17 mouse cellular contexts compared by ENCODE assay signal in the genomic region with DNA sequence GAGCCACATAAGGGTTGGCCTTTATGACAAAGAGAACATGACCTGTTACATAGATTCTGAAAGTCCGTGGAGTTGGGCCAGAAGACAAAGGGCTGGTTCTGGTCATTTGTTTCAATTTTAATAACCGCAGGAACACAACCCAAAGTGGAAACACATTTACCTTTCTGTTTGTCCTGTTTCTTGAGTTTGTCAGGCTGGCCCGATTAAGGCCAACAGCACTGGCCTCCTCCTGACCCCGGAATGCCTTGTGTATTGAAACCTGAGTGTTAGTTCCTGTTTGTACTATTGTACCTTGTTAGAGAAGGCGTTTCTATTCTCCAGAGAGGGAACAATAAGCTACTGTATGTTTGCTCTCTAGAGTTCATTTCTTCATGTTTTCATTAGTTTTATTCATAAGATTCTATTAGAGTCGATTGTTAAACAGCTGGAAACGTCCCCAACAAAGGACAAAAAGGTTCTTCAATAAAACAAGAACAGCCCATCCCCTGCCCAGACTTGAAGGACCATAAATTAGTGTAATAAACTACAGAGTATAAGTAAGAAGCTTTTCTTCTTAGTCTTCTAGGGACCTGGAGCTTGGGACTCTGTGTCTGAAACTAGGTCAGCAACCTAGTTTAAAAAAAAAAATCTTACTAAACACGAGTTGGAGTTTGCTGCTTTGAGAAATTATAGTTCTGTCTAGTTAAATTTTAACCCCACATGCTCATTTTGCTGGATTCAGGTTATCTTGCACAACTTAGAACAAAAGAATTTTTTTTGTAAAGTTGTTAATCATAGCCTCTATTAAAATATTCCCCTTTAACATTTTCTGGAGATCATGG. TPM values are rescaled to one million over a fixed set of nuclear protein-coding genes. Genes with fewer than 3 reads are reported as not detected.
DNase-seq lines count a peak whose midpoint lies in the region; ATAC-seq and TF ChIP-seq lines count a peak whose summit lies in the region.
"Had no signal": no experiment of that assay in that cellular context is flagged by ENCODE, and none has a peak within 500 bp of the region (broad histone marks: within the 10 kb centered on the region; RNA-seq: fewer than 3 reads in every experiment).

No protein-coding gene starts in this region.

- ATAC-seq in embryonic facial prominence, embryonic 14.5 days (ENCODE audit: low read depth): peak; percentile 63; the same call in 1 of the 2 replicates
- ATAC-seq in limb, embryonic 11.5 days (ENCODE audit: insufficient number of reproducible peaks, low FRiP score, low TSS enrichment, low read depth): peak; percentile 54; the same call in 1 of the 2 replicates
- ATAC-seq in activated CD4-positive, CD25-positive, alpha-beta regulatory T cell, adult 4 months: no peak
- ATAC-seq: forebrain, postnatal 0 days had no signal

- H3K9ac ChIP-seq in embryonic facial prominence, embryonic 14.5 days (ENCODE audit: low read depth, low read length): no peak overlapping the region
- no peak overlapping the region for H3K9ac ChIP-seq in limb, embryonic 11.5 days (ENCODE audit: low read length)
- H3K9ac ChIP-seq: forebrain, postnatal 0 days; lung, embryonic 14.5 days had no signal

- 28% methylated on average over 8 of the region's 8 CpGs for WGBS in kidney, adult 2 months
- WGBS in embryonic facial prominence, embryonic 14.5 days: 31% methylated on average over 8 of the region's 8 CpGs
- WGBS in limb, embryonic 11.5 days: 22% methylated on average over 8 of the region's 8 CpGs

- no peaks in the 10 kb centered on the region for H3K36me3 ChIP-seq in kidney, adult 2 months (ENCODE audit: control insufficient read depth, insufficient read depth, low read length)
- H3K36me3 ChIP-seq in embryonic facial prominence, embryonic 14.5 days (ENCODE audit: control insufficient read depth, insufficient read depth, low read length): no peaks in the 10 kb centered on the region
- H3K36me3 ChIP-seq in limb, embryonic 11.5 days (ENCODE audit: control insufficient read depth, insufficient read depth, low read length): no peaks in the 10 kb centered on the region

- H3K27me3 ChIP-seq in kidney, adult 2 months (replicated peaks; ENCODE audit: control insufficient read depth, insufficient read depth, low read length): no peaks in the 10 kb centered on the region
- H3K27me3 ChIP-seq in embryonic facial prominence, embryonic 14.5 days (replicated peaks; ENCODE audit: control insufficient read depth, insufficient read depth, low read length): no peaks in the 10 kb centered on the region
- H3K27me3 ChIP-seq in limb, embryonic 11.5 days (ENCODE audit: control insufficient read depth, insufficient read depth, low read length): no peaks in the 10 kb centered on the region
- H3K27me3 ChIP-seq: CH12.LX had no signal

- H3K9me3 ChIP-seq in embryonic facial prominence, embryonic 14.5 days (ENCODE audit: control insufficient read depth, low read length): no peaks in the 10 kb centered on the region
- H3K9me3 ChIP-seq in limb, embryonic 11.5 days (ENCODE audit: control insufficient read depth, low read length): no peaks in the 10 kb centered on the region

- no peak for TF ChIP-seq POLR2A in kidney, adult 2 months (IDR thresholded peaks at IDR 0.05; ENCODE audit: low read depth, low read length)

- DNase-seq in kidney, adult 2 months: peak; percentile 29
- no peak for DNase-seq in kidney, adult 11 months
- DNase-seq in Muller cell, postnatal 12 days (ENCODE audit: inconsistent ontology term): peak; percentile 31
- DNase-seq in embryonic facial prominence, embryonic 14.5 days (ENCODE audit: low spot score): peak; percentile 47
- DNase-seq in limb, embryonic 11.5 days (ENCODE audit: low spot score): peak; percentile 50
- no peak for DNase-seq in right cerebral cortex, postnatal 14 days
- no peak for DNase-seq in urinary bladder, adult 18-20 months (ENCODE audit: low spot score in 2 of 2)
- DNase-seq: cerebellum, adult 8-10 months; forebrain, postnatal 0 days; gastrocnemius, postnatal 25 days; heart, postnatal 36 days; lung, embryonic 14.5 days; thymus, postnatal 25 days had no signal

- peaks cover 2% of the 10 kb centered on the region; the same call in 1 of the 2 replicates for H3K4me1 ChIP-seq in kidney, adult 2 months (ENCODE audit: control insufficient read depth, insufficient read depth, low read length)
- H3K4me1 ChIP-seq in embryonic facial prominence, embryonic 14.5 days (ENCODE audit: control insufficient read depth, insufficient read depth, low read length): peaks cover 22% of the 10 kb centered on the region
- H3K4me1 ChIP-seq in limb, embryonic 11.5 days (ENCODE audit: control insufficient read depth, insufficient read depth, low read length): peaks cover 5% of the 10 kb centered on the region

- no peak for TF ChIP-seq CTCF in kidney, adult 2 months (conservative IDR thresholded peaks at IDR 0.05; ENCODE audit: insufficient read depth, insufficient read length, low read depth, low read length)

- no peak overlapping the region for H3K4me2 ChIP-seq in embryonic facial prominence, embryonic 14.5 days (ENCODE audit: low read depth, low read length)
- no peak overlapping the region for H3K4me2 ChIP-seq in limb, embryonic 11.5 days (ENCODE audit: low read depth, severe bottlenecking)
- H3K4me2 ChIP-seq: heart, embryonic 11.5 days; lung, embryonic 14.5 days; midbrain, embryonic 11.5 days had no signal

- no peak overlapping the region for H3K4me3 ChIP-seq in kidney, adult 2 months (ENCODE audit: insufficient read depth, low read depth, low read length)
- H3K4me3 ChIP-seq in embryonic facial prominence, embryonic 14.5 days (ENCODE audit: low read depth, low read length): no peak overlapping the region
- no peak overlapping the region for H3K4me3 ChIP-seq in limb, embryonic 11.5 days (ENCODE audit: low read depth, low read length)

- H3K27ac ChIP-seq in kidney, adult 2 months (ENCODE audit: insufficient read depth, low read depth, low read length): no peak overlapping the region
- H3K27ac ChIP-seq in embryonic facial prominence, embryonic 14.5 days (replicated peaks; ENCODE audit: low read depth, low read length): peak overlapping the region; percentile 86
- H3K27ac ChIP-seq in limb, embryonic 11.5 days (replicated peaks; ENCODE audit: low read depth, low read length): peak overlapping the region; percentile 47; the same call in 1 of the 2 replicates

RNA-seq across cellular contexts. Expression of a gene that starts 40.6 kb away (rescaled TPM):
- polyA plus RNA-seq in kidney, adult 2 months (2012; rRNA removed): 3.3 and 4.1 TPM in 2 replicates
- polyA plus RNA-seq in embryonic facial prominence, embryonic 14.5 days (2014; fragmentation: Nextera tagmentation; extraction: Ambion mirVana): 13.7 and 14.2 TPM in 2 replicates
- polyA plus RNA-seq in limb, embryonic 11.5 days (2014; fragmentation: Nextera tagmentation; extraction: Ambion mirVana): 8.5 and 9.5 TPM in 2 replicates
- polyA plus RNA-seq in activated CD4-positive, CD25-positive, alpha-beta regulatory T cell, adult 4 months (2017; shearing (Covaris generic)): 10 to 100 TPM; 15.0 to 18.8 TPM

Comparison
In these comparisons a context has a peak if more than half of its experiments do, and no peak if none do; other contexts are left out.
1. DNase-seq: peak in kidney, adult 2 months (single experiment), Muller cell, postnatal 12 days (single experiment), embryonic facial prominence, embryonic 14.5 days (single experiment) and limb, embryonic 11.5 days (single experiment); none in kidney, adult 11 months (single experiment), right cerebral cortex, postnatal 14 days (single experiment) and urinary bladder, adult 18-20 months (0 of 2).